Mouse (Mus musculus) G1E (cell line): ENCODE results near the gene Ppp2r5a.

ENCODE experiments used
- CTCF ChIP-seq: IDR thresholded peaks from 2 replicates; pipeline ENCODE4 v1.5.1; 2012; ENCODE audit warnings: low read depth, low read length, inconsistent platforms, mixed read lengths
- GATA1 ChIP-seq: IDR thresholded peaks from 2 replicates; pipeline ENCODE4 v1.6.1; 2012; ENCODE audit warnings: borderline replicate concordance, low read length, inconsistent platforms, mixed read lengths
- GATA2 ChIP-seq: IDR thresholded peaks from 2 replicates; pipeline ENCODE4 v1.6.1; 2012; ENCODE audit warnings: low read depth, low read length, inconsistent platforms, borderline replicate concordance
- POLR2AphosphoS5 ChIP-seq: IDR thresholded peaks from 2 replicates; pipeline ENCODE4 v1.6.1; 2012; ENCODE audit warnings: low read depth, low read length, inconsistent platforms; ENCODE audit not compliant: insufficient replicate concordance
- TAL1 ChIP-seq: conservative IDR thresholded peaks from 2 replicates; pipeline ENCODE4 v1.6.1; 2012; ENCODE audit warnings: low read depth, low read length, inconsistent platforms, mixed read lengths

GRCm38 (mm10) chr1:191307766-191308455, 95.2 kb downstream of the Ppp2r5a start:
- TF ChIP-seq POLR2AphosphoS5: no peak
- no peak for TF ChIP-seq CTCF
- TF ChIP-seq GATA1: no peak
- no peak for TF ChIP-seq TAL1
- TF ChIP-seq GATA2: no peak
